Mouse (Mus musculus): ENCODE measurements around the gene Mei4. TPM values are rescaled to one million over a fixed set of nuclear protein-coding genes. Genes with fewer than 3 reads are reported as not detected.

The Mei4 gene
- total RNA-seq (2023; ENCODE audit: inconsistent age) = 0.24 to 0.67 TPM (median 0.45 TPM) in 4 replicates

DNA sequence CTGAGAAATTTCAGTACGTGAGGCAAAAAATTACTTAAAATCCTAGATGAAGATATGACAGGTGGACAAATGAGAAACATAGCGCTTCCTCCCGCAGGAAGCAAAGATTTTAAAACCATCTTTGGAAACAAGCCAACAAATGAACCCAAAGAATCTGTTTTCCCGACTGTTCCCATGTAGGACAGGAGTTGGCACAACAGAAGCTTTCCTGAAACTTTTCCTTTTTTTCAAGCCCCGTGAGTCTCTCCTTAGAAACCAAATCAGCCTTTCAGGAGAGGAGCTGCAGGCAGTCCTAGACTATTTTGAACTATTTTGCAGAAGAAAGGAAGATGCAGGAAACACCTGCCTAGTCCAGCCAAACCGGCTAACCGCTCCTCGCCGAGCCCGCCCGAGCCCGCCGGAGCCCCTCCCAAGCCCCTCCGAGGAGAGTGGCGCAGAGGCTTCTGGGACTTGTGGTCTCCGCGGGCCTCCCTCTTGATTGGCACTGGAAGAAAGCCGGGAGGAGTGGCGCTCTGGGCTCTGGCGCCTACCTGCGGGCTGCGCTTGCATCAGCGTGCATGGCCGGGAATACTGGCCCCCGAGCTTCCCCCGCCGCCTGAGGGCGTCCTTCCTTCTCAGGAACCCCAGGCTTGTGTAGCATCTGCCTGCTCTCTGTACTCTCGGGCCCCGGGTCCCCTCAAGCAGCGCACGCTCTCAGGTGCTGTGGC, at the start of gene Mei4:
Gene Mei4, plus strand, starts transcription at position 490 of the 707 bp plus-strand sequence.

Other genes with a start within 250 kb of the Mei4 start
- gene Htr1b, start 229.8 kb upstream of the Mei4 start, total RNA-seq (2023; ENCODE audit: inconsistent age) = not detected in 4 replicates

Measured in B cell, adult (primary cell).